Mouse (Mus musculus) E14TG2a.4 (cell line): ENCODE measurements around the gene Wdr60.
"Not testable (repeated sequence)": the region's sequence is repeated elsewhere in the genome, so short reads cannot be mapped to it uniquely, and the experiment has no call there.

Experiments used
- H3K27me3 ChIP-seq: 2 replicates; pipeline ENCODE4 v1.6.1; 2014; ENCODE audit warnings: low read length, control low read depth; ENCODE audit not compliant: insufficient read depth
- H3K36me3 ChIP-seq: 2 replicates; pipeline ENCODE4 v1.6.1; 2014; ENCODE audit warnings: low read length, control low read depth; ENCODE audit not compliant: insufficient read depth
- H3K4me1 ChIP-seq: replicated peaks from 2 replicates; pipeline ENCODE4 v1.6.1; 2014; ENCODE audit warnings: low read depth, low read length, control low read depth
- H3K4me3 ChIP-seq: replicated peaks from 2 replicates; pipeline ENCODE4 v1.5.1; 2014; ENCODE audit warnings: mild to moderate bottlenecking, low read length
- H3K9me3 ChIP-seq: 2 replicates; pipeline ENCODE4 v1.6.1; 2014; ENCODE audit warnings: low read length, control low read depth
- CTCF ChIP-seq: conservative IDR thresholded peaks from 2 replicates; pipeline ENCODE4 v1.5.1; 2014; ENCODE audit warnings: low read length
- NANOG ChIP-seq: IDR thresholded peaks from 2 replicates; pipeline ENCODE4 v1.6.1; 2014; ENCODE audit warnings: borderline replicate concordance, low read length, mixed read lengths
- POU5F1 ChIP-seq: IDR thresholded peaks from 2 replicates; pipeline ENCODE4 v1.6.1; 2014; ENCODE audit warnings: low read length, borderline replicate concordance

The Wdr60 gene

DNA sequence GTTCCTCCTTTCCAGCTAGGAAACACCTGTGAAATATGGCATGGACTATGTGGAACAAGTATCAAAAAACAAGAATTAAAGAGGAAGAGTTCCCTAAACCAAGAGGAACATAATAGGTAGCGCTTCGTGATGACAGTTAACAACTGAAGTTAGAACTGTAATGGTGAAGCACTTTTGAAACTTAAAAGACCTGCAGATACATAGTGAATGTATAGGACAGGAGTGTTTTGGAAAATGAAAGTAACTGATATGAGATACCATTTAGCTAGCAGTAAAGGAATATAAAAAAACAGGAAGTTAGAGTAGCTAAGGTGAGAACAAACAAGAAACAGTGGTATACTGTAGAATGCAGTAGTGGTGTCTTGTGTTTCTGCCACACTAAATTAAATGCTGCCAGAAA, 20.0 kb upstream of the Wdr60 start:
- TF ChIP-seq CTCF: no peak
- no peak for TF ChIP-seq NANOG
- no peak for TF ChIP-seq POU5F1
- no peaks in the 10 kb centered on the region for H3K9me3 ChIP-seq
- H3K4me1 ChIP-seq: peaks cover 24% of the 10 kb centered on the region
- no peaks in the 10 kb centered on the region for H3K27me3 ChIP-seq
- H3K4me3 ChIP-seq: no peak overlapping the region
- no peaks in the 10 kb centered on the region for H3K36me3 ChIP-seq

DNA sequence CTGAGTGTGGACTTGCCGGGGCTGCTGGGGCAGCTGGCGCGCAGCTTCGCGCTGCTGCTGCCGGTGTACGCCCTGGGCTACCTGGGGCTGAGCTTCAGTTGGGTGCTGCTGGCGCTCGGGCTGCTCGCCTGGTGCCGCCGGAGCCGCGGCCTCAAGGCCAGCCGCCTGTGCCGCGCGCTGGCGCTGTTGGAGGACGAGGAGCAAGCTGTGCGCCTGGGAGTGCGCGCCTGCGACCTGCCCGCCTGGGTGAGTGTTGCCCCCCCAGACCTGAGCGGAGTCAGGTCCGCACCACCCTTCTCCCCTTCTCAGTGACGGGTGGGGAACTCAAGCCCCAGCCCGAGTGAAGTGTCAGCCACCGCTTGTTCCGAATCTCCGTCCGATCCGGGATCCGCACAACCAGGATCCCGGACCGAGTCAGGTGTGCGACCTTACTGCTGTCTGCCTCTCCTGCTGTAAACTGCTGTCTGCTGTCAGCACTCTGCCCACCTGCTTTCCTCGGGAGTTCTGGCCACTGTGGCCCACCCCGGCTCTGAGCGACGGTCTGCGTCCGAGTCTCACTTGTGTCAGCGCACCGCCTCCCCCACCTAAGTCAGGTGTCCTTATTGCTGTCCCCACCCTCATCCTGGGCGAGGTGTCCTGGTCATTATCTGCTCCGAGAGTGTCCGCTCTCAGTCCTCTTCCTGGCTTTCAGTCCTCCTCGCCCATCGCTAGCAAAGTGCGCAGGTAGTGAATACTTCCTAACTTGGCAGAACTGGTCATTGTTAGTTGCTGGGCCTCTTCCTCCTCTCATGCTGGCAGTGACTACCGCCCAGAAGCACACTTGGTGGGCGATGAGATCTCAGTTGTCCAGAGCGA, 18.8 kb upstream of the Wdr60 start:
- Histone ChIP-seq H3K4me1 (peaks cover 24% of the 10 kb centered on the region), H3K4me3 (peak overlapping the region; percentile 98), H3K9me3 (no peaks in the 10 kb centered on the region), H3K27me3 (no peaks in the 10 kb centered on the region), H3K36me3 (no peaks in the 10 kb centered on the region)
- TF ChIP-seq CTCF (no peak), NANOG (no peak), POU5F1 (no peak)

DNA sequence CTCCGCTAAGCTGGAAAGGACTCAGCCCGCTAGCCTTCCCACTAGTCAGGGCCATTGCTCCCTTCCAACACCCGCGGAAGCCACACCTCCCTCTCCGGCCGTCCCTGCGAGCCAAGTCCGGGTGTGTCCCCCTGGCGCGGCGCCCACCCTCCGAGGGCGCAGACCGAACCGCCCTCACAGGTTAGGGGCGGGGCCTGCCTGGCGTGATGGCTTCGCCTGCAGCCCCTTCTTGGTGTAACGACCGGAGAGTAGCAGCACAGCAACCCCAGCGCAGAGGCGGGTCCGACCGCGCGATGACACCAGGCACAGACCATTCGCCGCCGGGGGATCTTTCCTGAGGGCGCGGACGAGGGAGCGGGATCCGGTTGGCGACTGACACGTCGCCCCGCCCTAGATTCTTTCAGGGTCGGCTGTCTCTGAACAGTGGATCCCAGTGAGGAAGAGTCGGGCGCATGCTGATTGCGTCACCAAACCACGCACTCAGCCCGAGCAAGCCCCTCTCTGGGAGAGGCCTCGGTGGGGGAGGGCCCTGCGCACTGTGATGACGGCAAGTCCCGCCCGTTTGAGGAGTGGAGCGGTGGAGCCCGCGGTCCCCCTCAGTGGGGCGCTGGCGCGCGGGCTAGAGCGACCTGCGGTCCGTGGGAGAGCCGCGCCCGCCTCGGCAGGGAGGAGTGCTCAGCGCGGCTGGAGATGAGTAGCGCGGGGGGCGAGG, 18.0 kb upstream of the Wdr60 start, which contains the start of gene Esyt2:
Gene Esyt2, plus strand, starts transcription at position 544 of the 712 bp plus-strand sequence.
- no peaks in the 10 kb centered on the region for H3K9me3 ChIP-seq
- peaks cover 21% of the 10 kb centered on the region for H3K4me1 ChIP-seq
- TF ChIP-seq NANOG: no peak
- no peaks in the 10 kb centered on the region for H3K27me3 ChIP-seq
- H3K4me3 ChIP-seq: peak within 1 kb of the TSS; percentile 98
- no peaks in the 10 kb centered on the region for H3K36me3 ChIP-seq

DNA sequence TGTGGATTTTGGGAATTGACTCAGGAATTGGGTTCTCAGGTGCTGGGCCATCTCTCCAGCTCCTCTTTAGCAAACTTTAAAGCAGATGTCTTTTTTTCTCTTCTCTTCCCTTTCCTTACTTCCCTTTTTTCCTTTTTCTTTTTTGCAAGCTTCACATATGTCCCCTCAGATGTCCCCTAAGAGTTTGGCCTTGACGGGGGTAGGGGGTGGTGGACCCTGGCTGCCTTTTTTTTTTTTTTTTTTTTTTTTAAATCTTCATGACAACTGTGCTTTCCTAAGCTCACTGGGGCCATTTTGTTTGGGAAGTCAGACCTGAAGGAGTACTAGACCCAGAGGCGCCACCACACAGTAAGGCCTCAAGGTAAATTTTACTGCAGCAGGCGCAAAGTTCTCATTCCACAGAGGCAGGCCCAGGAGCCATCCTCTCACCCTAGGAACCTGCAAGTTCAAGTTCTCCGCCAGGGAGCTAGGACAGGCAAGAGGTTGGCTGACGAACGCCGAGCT, 17.4 kb upstream of the Wdr60 start:
- peaks cover 21% of the 10 kb centered on the region for H3K4me1 ChIP-seq
- no peak for TF ChIP-seq CTCF
- no peak for TF ChIP-seq NANOG
- no peak for TF ChIP-seq POU5F1

DNA sequence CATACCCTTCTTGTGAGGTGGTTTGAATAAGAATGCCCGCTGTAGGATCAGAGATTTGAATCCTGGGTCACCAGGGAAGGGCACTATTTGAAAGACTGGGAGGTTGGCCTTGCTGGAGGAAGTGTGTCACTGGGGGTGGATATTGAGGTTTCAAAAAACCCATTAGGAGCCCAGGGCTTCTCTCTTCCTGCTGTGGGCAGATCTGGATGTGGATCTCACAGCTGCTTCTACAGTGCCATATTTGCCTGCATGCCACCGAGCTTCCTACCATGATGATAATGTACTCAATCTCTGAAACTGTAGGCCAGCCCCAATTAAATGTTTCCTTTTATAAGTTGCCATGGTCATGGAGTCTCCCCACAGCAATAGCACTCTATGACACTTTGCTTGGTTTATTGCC, 16.4 kb upstream of the Wdr60 start:
- H3K27me3 ChIP-seq: no peaks in the 10 kb centered on the region
- TF ChIP-seq POU5F1 (no peak), NANOG (no peak), CTCF (no peak)
- H3K9me3 ChIP-seq: no peaks in the 10 kb centered on the region
- peaks cover 21% of the 10 kb centered on the region for H3K4me1 ChIP-seq
- no peaks in the 10 kb centered on the region for H3K36me3 ChIP-seq
- H3K4me3 ChIP-seq: no peak overlapping the region

More for the DNA sequence above, 17.4 kb upstream of the Wdr60 start:
- no peaks in the 10 kb centered on the region for H3K27me3 ChIP-seq
- H3K9me3 ChIP-seq: no peaks in the 10 kb centered on the region
- no peaks in the 10 kb centered on the region for H3K36me3 ChIP-seq
- peak overlapping the region; percentile 98 for H3K4me3 ChIP-seq

DNA sequence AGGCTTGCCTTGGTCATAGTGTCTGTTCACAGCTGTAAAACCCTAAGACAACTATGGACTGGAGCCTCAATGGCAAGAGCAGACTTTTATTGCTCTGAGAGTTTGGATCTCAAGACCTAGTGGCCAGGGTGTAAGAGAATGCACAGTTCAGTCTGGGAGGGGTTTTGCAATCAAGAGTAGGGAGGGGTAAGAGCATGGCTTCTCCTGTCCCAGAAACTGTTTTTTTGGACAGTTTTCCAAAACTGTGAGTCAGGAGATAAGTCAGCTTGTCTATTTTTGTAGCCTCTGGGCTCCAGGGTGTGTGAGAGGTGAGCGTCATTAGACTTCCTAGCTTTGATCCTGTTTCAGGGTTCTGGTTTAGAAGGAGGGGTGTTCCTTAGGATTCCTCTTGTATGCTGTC, 15.7 kb upstream of the Wdr60 start:
- no peak for TF ChIP-seq CTCF
- no peak for TF ChIP-seq NANOG
- H3K36me3 ChIP-seq: no peaks in the 10 kb centered on the region
- no peaks in the 10 kb centered on the region for H3K27me3 ChIP-seq
- H3K4me3 ChIP-seq: no peak overlapping the region
- peaks cover 21% of the 10 kb centered on the region for H3K4me1 ChIP-seq
- H3K9me3 ChIP-seq: no peaks in the 10 kb centered on the region

DNA sequence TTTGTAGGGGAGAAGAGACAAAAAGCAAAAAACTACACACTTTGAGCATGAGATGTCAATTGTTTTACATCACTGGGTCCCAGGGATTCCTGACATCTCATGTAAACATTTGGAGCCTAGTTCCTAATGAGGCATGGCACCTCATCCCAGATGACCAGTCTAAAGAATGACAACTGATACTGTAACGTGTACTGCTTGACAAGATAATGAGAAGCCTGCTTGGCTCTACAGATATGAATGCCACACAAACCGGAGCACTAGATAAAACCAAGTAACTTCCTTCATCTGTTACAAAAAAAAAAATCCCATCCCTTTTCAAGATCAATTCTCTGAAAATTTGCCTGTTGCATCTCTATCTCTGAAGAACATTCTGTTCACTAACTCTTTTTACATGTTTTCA, 14.1 kb upstream of the Wdr60 start:
- TF ChIP-seq NANOG (no peak), POU5F1 (no peak), CTCF (no peak)
- Histone ChIP-seq H3K4me3 (no peak overlapping the region), H3K27me3 (no peaks in the 10 kb centered on the region), H3K36me3 (no peaks in the 10 kb centered on the region), H3K4me1 (peaks cover 13% of the 10 kb centered on the region), H3K9me3 (no peaks in the 10 kb centered on the region)

DNA sequence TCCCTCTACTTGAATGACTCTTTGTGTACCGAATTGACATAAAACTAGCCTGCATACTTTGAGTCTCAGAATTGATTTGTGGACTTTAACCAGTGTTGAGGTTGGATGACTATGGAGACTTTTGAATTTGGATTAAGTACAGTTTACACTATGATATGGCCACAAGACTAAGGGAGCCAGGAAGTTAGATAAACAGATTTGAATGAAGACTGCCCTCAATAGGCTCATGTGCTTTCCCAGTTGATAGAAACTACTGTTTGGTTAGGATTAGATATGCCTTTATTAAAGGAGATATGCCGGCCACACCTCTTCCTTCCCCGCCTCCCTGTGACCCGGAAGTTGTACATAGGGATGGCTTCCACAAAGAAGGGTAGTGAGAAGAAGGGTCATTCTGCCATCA, 12.8 kb upstream of the Wdr60 start:
- no peak overlapping the region for H3K4me3 ChIP-seq
- H3K27me3 ChIP-seq: no peaks in the 10 kb centered on the region
- no peaks in the 10 kb centered on the region for H3K36me3 ChIP-seq
- peaks cover 10% of the 10 kb centered on the region; the same call in 1 of the 2 replicates for H3K4me1 ChIP-seq
- TF ChIP-seq CTCF (no peak), NANOG (no peak), POU5F1 (no peak)
- H3K9me3 ChIP-seq: no peaks in the 10 kb centered on the region

DNA sequence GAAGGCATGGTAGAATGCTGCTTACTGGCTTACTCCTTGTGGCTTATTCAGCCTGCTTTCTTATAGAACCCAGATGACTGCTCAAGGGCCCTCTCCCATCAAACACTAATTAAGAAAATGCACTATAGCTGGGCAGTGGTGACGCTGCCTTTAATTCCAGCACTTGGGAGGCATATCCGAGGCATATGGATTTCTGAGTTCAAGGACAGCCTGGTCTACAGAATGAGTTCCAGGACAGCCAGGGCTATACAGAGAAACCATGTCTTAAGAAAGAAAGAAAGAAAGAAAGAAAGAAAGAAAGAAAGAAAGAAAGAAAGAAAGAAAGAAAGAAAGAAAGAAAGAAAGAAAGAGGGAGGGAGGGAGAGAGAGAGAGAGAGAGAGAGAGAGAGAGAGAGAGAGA, 12.3 kb upstream of the Wdr60 start, which contains the start of gene Gm11027:
Gene Gm11027, plus strand, starts transcription at position 301 of the 400 bp plus-strand sequence.
- H3K36me3 ChIP-seq, H3K4me3 ChIP-seq: not testable (repeated sequence)

More for the DNA sequence above, 12.3 kb upstream of the Wdr60 start, which contains the start of gene Gm11027:
- not testable (repeated sequence) for H3K4me1 ChIP-seq, H3K9me3 ChIP-seq, H3K27me3 ChIP-seq
